Mouse (Mus musculus): ENCODE measurements at regions not wholly inside any gene's neighbourhood (a gene's known extent, or its start where the extent isn't known, plus 50 kb on each side); places are given as distances from the start of the nearest gene placed in this dataset.

GRCm38 (mm10) chr11:3591123-3591522 lies 50.7 kb upstream of the Smtn start:
- TF ChIP-seq CTCF (conservative IDR thresholded peaks at IDR 0.05; ENCODE audit: low read length), result no peak
- TF ChIP-seq POU5F1 (IDR thresholded peaks at IDR 0.05; ENCODE audit: borderline replicate concordance, low read length), result no peak

All from E14TG2a.4 (cell line).